Mouse (Mus musculus) left cerebral cortex, postnatal 36 days (tissue): ENCODE results near the gene Krtap4-6. TPM values are rescaled to one million over a fixed set of nuclear protein-coding genes. Genes with fewer than 3 reads are reported as not detected.

Source experiments
- total RNA-seq, 2 experiments: library from RNA; stranded (reverse); gene quantifications; 2 replicates each; pipeline ENCODE4 v1.2.3; 2021

The Krtap4-6 gene
- total RNA-seq, 2 experiments from 2014 or later: not detected

Other genes starting within 250 kb of the Krtap4-6 start
- gene Krt12, start 243.7 kb downstream of the Krtap4-6 start, total RNA-seq: 10 to 100 TPM in 1 of 2 experiments, 1 to 10 TPM in 1; 9.4 to 13.4 TPM
- not detected for gene Krt20, start 227.8 kb downstream of the Krtap4-6 start, total RNA-seq
- gene Krt23, start 172.8 kb downstream of the Krtap4-6 start, total RNA-seq: not detected
- not detected for gene Krt39, start 144.6 kb downstream of the Krtap4-6 start, total RNA-seq
- not detected for gene Krt40, start 122.8 kb downstream of the Krtap4-6 start, total RNA-seq
- gene Krtap3-3, start 115.1 kb downstream of the Krtap4-6 start, total RNA-seq: not detected
- not detected for gene Krtap3-2, start 109.1 kb downstream of the Krtap4-6 start, total RNA-seq
- not detected for gene Gm11939, start 106.5 kb downstream of the Krtap4-6 start, total RNA-seq
- not detected for gene Krtap3-1, start 99.3 kb downstream of the Krtap4-6 start, total RNA-seq
- not detected for gene Krtap1-5, start 84.9 kb downstream of the Krtap4-6 start, total RNA-seq
- gene Krtap1-4, start 82.3 kb downstream of the Krtap4-6 start, total RNA-seq: not detected
- not detected for gene Krtap1-3, start 74.6 kb downstream of the Krtap4-6 start, total RNA-seq
- not detected for gene Krtap9-3, start 67.9 kb downstream of the Krtap4-6 start, total RNA-seq
- not detected for gene Gm11938, start 62.7 kb downstream of the Krtap4-6 start, total RNA-seq
- not detected for gene Gm11937, start 55.8 kb downstream of the Krtap4-6 start, total RNA-seq
- gene Krtap2-4, start 51.1 kb downstream of the Krtap4-6 start, total RNA-seq: not detected
- not detected for gene Gm11562, start 45.5 kb downstream of the Krtap4-6 start, total RNA-seq
- gene Krtap4-1, start 37.7 kb downstream of the Krtap4-6 start, total RNA-seq: not detected
- gene Krtap4-2, start 30.9 kb downstream of the Krtap4-6 start, total RNA-seq: not detected
- not detected for gene Krtap4-7, start 21.9 kb downstream of the Krtap4-6 start, total RNA-seq
- gene Gm11555, start 15.7 kb downstream of the Krtap4-6 start, total RNA-seq: not detected
- gene Gm11563, start 7.0 kb downstream of the Krtap4-6 start, total RNA-seq: not detected
- not detected for gene Gm14190, start 24.8 kb upstream of the Krtap4-6 start, total RNA-seq
- gene Gm14180, start 68.3 kb upstream of the Krtap4-6 start, total RNA-seq: not detected
- not detected for gene Gm11595, start 107.0 kb upstream of the Krtap4-6 start, total RNA-seq
- not detected for gene Krtap4-8, start 114.7 kb upstream of the Krtap4-6 start, total RNA-seq
- gene Krtap4-9, start 119.2 kb upstream of the Krtap4-6 start, total RNA-seq: not detected
- not detected for gene Gm11596, start 127.5 kb upstream of the Krtap4-6 start, total RNA-seq
- gene Gm11569, start 133.0 kb upstream of the Krtap4-6 start, total RNA-seq: not detected
- gene Gm11554, start 138.5 kb upstream of the Krtap4-6 start, total RNA-seq: not detected
- gene Krtap4-13, start 143.9 kb upstream of the Krtap4-6 start, total RNA-seq: not detected
- not detected for gene Gm11564, start 149.7 kb upstream of the Krtap4-6 start, total RNA-seq
- gene 2300003K06Rik, start 172.1 kb upstream of the Krtap4-6 start, total RNA-seq: not detected
- not detected for gene Krtap4-16, start 185.6 kb upstream of the Krtap4-6 start, total RNA-seq
- not detected for gene Gm11568, start 192.0 kb upstream of the Krtap4-6 start, total RNA-seq
- not detected for gene Gm11559, start 198.5 kb upstream of the Krtap4-6 start, total RNA-seq
- not detected for gene Krtap9-1, start 207.4 kb upstream of the Krtap4-6 start, total RNA-seq
- not detected for gene Gm11567, start 213.2 kb upstream of the Krtap4-6 start, total RNA-seq
- gene Krtap31-1, start 242.0 kb upstream of the Krtap4-6 start, total RNA-seq: not detected
- gene Gm11565, start 248.8 kb upstream of the Krtap4-6 start, total RNA-seq: not detected